Mouse (Mus musculus): Measurements from ENCODE around the gene Stfa2l1. TPM values are rescaled to one million over a fixed set of nuclear protein-coding genes. Genes with fewer than 3 reads are reported as not detected.
"Not testable (repeated sequence)": the region's sequence is repeated elsewhere in the genome, so short reads cannot be mapped to it uniquely, and the experiment has no call there.

Gene Stfa2l1
- not detected for total RNA-seq (2021)
- long read RNA-seq = 0 reads

GRCm38 (mm10) chr16:36156402-36156975, at the start of gene Stfa2l1:
Stfa2l1 (plus strand) TSS chr16:36156811.
- DNase-seq (ENCODE audit: low spot score in 2 of 2) = no peak

- DNase-seq (ENCODE audit: low spot score in 2 of 2) = not testable (repeated sequence)
Observed at GRCm38 (mm10) chr16:36111486-36111885, 45.1 kb upstream of the Stfa2l1 start.

GRCm38 (mm10) chr16:36115751-36116150, 40.9 kb upstream of the Stfa2l1 start:
- not testable (repeated sequence) for DNase-seq (ENCODE audit: low spot score in 2 of 2)

GRCm38 (mm10) chr16:36128092-36128491, 28.5 kb upstream of the Stfa2l1 start:
- no peak for DNase-seq (ENCODE audit: low spot score in 2 of 2)

- no peak for DNase-seq (ENCODE audit: low spot score in 2 of 2)
Observed at GRCm38 (mm10) chr16:36131141-36131540, 25.5 kb upstream of the Stfa2l1 start, which contains the start of gene Csta1. Csta1 (minus strand) TSS chr16:36131241.

- DNase-seq (ENCODE audit: low spot score in 2 of 2) = no peak
Observed at GRCm38 (mm10) chr16:36138201-36138600, 18.4 kb upstream of the Stfa2l1 start.

- DNase-seq (ENCODE audit: low spot score in 2 of 2) = not testable (repeated sequence)
Observed at GRCm38 (mm10) chr16:36167841-36168240, 11.2 kb downstream of the Stfa2l1 start.

- DNase-seq (ENCODE audit: low spot score in 2 of 2) = no peak
Observed at GRCm38 (mm10) chr16:36176108-36176507, 19.5 kb downstream of the Stfa2l1 start.

- no peak for DNase-seq (ENCODE audit: low spot score in 2 of 2)
Observed at GRCm38 (mm10) chr16:36179910-36180309, 23.3 kb downstream of the Stfa2l1 start.

GRCm38 (mm10) chr16:36183912-36184311, 27.3 kb downstream of the Stfa2l1 start, which contains the start of gene Gm5483:
Gm5483 (plus strand) TSS chr16:36184212.
- not testable (repeated sequence) for DNase-seq (ENCODE audit: low spot score in 2 of 2)

- no peak for DNase-seq (ENCODE audit: low spot score in 2 of 2)
Observed at GRCm38 (mm10) chr16:36199226-36199625, 42.6 kb downstream of the Stfa2l1 start.

GRCm38 (mm10) chr16:36203846-36204245, 47.2 kb downstream of the Stfa2l1 start:
- DNase-seq (ENCODE audit: low spot score in 2 of 2) = no peak

- DNase-seq (ENCODE audit: low spot score in 2 of 2) = not testable (repeated sequence)
Observed at GRCm38 (mm10) chr16:36205684-36206083, 49.1 kb downstream of the Stfa2l1 start.

GRCm38 (mm10) chr16:36209967-36210453, 53.4 kb downstream of the Stfa2l1 start, which contains the start of gene Gm5416:
Gm5416 (plus strand) TSS chr16:36210403.
- no peak for DNase-seq (ENCODE audit: low spot score in 2 of 2)

Other genes with a start within 250 kb of the Stfa2l1 start
- 1 to 10 TPM; 2.8 to 3.2 TPM for gene Parp9, start 218.3 kb upstream of the Stfa2l1 start, total RNA-seq (2021)
- 1 to 10 TPM; 5.4 to 5.7 TPM for gene Dtx3l, start 217.7 kb upstream of the Stfa2l1 start, total RNA-seq (2021)
- 100 to 1,000 TPM; 137 to 143 TPM for gene Kpna1, start 178.1 kb upstream of the Stfa2l1 start, total RNA-seq (2021)
- gene Wdr5b, start 115.6 kb upstream of the Stfa2l1 start, total RNA-seq (2021) = 1 to 10 TPM; 4.3 to 4.6 TPM
- 10 to 100 TPM; 72.2 to 83.8 TPM for gene Fam162a, start 85.2 kb upstream of the Stfa2l1 start, total RNA-seq (2021)
- 10 to 100 TPM; 18.8 to 21.2 TPM for gene Ccdc58, start 85.1 kb upstream of the Stfa2l1 start, total RNA-seq (2021)
- not detected for gene Csta1, start 25.6 kb upstream of the Stfa2l1 start, total RNA-seq (2021)
- not detected for gene Gm5483, start 27.4 kb downstream of the Stfa2l1 start, total RNA-seq (2021)
- gene Gm5416, start 53.6 kb downstream of the Stfa2l1 start, total RNA-seq (2021) = not detected
- gene 2010005H15Rik, start 64.7 kb downstream of the Stfa2l1 start, total RNA-seq (2021) = not detected
- not detected for gene Stfa1, start 120.1 kb downstream of the Stfa2l1 start, total RNA-seq (2021)
- gene BC117090, start 177.5 kb downstream of the Stfa2l1 start, total RNA-seq (2021) = not detected
- not detected for gene BC100530, start 210.9 kb downstream of the Stfa2l1 start, total RNA-seq (2021)

Measured in layer of hippocampus, adult 18-20 months (tissue).